Mouse (Mus musculus) embryonic facial prominence, embryonic 10.5 days (tissue): ENCODE data around the gene Ripk1. TPM values are rescaled to one million over a fixed set of nuclear protein-coding genes. Genes with fewer than 3 reads are reported as not detected.

Experiments
- DNase-seq: peaks from one replicate; pipeline ENCODE4 v3.0.0-alpha.2; 2017; ENCODE audit warnings: low spot score
- H3K27ac ChIP-seq: fragments of 300-500 bp; sonication (generic); replicated peaks from 2 replicates; pipeline ENCODE4 v1.5.1; 2016; ENCODE audit warnings: mild to moderate bottlenecking
- H3K27me3 ChIP-seq: fragments of 300-500 bp; sonication (generic); replicated peaks from 2 replicates; pipeline ENCODE4 v1.6.1; 2016; ENCODE audit warnings: low read depth, mild to moderate bottlenecking; ENCODE audit not compliant: poor library complexity, severe bottlenecking
- H3K36me3 ChIP-seq: fragments of 300-500 bp; sonication (generic); replicated peaks from 2 replicates; pipeline ENCODE4 v1.6.1; 2016; ENCODE audit warnings: mild to moderate bottlenecking, moderate library complexity
- H3K4me1 ChIP-seq: fragments of 300-500 bp; sonication (generic); 2 replicates; pipeline ENCODE4 v1.6.1; 2016
- H3K4me3 ChIP-seq: fragments of 300-500 bp; sonication (generic); 2 replicates; pipeline ENCODE4 v1.5.1; 2016; ENCODE audit warnings: mild to moderate bottlenecking, moderate library complexity
- H3K9me3 ChIP-seq: fragments of 300-500 bp; sonication (generic); 2 replicates; pipeline ENCODE4 v1.6.1; 2016; ENCODE audit warnings: mild to moderate bottlenecking
- WGBS: fragments of 180-500 bp; shearing (Covaris S2); methylation state at CpG from one replicate; pipeline ENCODE4 v1.1.7; 2016; 5-methylcytosine and 5-hydroxymethylcytosine counted together
- polyA plus RNA-seq: library from polyadenylated mRNA; unstranded; fragments of >200 nt; fragmentation: Nextera tagmentation; extraction: Ambion mirVana; gene quantifications from 2 replicates; pipeline ENCODE4 v1.2.1, GENCODE M21; 2016

The Ripk1 gene
- polyA plus RNA-seq, 1 experiment from 2014 or later, result 8.6 TPM

- Histone ChIP-seq H3K27ac (no peak overlapping the region), H3K36me3 (peaks cover 19% of the 10 kb centered on the region), H3K4me1 (peaks cover 3% of the 10 kb centered on the region; the same call in 1 of the 2 replicates), H3K4me3 (no peak overlapping the region), H3K27me3 (no peaks in the 10 kb centered on the region), H3K9me3 (no peaks in the 10 kb centered on the region)
- 68% methylated on average over 5 of the region's 5 CpGs for WGBS
- DNase-seq, result no peak
Observed at GRCm38 (mm10) chr13:34045511-34046249, 43.5 kb downstream of the Ripk1 start.

DNA sequence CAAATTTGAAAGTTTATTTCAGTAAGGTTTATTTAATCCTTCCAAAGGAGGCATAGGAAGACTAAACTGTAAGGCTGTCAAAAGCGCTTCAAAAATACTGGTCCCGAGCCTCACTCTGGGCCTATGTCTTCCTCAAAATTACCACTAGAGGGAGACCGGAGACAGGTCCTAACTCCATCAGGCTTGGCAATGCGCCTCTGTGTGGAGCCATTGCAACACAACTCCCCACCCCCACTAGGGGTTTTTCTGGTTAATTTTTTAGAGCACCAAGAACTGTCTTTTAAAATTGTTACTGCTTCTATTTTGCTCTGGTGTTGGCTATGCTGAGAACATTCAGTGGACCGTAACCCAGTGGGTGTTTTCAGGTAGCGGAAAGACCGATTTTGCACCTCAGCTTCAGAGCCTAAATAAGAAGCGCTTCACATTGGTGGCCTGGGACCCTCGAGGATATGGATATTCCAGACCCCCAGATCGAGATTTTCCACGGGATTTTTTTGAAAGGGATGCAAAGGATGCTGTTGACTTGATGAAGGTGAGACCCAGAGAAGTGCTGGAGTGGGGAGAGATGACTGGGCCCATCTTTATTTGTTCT lies 44.4 kb downstream of the Ripk1 start:
- peaks cover 22% of the 10 kb centered on the region for H3K36me3 ChIP-seq

DNA sequence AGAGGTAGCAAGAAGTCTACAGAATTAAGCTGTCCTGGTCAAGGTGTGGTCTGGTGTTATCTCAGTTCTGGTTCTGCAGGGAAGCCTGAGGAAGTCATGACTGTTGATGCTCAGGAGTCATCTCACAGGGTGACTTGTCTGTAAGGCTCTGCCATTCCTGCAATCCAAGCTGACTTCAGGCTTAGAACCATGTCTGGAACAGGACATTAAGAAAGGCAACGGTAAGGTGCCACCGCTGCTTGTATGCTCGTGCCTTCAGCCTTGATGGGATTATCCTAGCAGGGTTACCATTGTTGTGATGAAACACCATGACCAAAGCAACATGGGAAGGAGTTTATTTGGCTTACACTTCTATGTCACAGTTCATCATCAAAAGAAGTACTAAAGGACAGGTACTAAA lies 45.4 kb downstream of the Ripk1 start:
- WGBS, result 91% methylated on average over 3 of the region's 3 CpGs

More for the DNA sequence above, 44.4 kb downstream of the Ripk1 start:
- H3K4me3 ChIP-seq, result no peak overlapping the region
- H3K4me1 ChIP-seq, result peaks cover 3% of the 10 kb centered on the region; the same call in 1 of the 2 replicates
- DNase-seq, result peak; percentile 74
- 44% methylated on average over 11 of the region's 11 CpGs for WGBS
- H3K27ac ChIP-seq, result no peak overlapping the region
- H3K27me3 ChIP-seq, result no peaks in the 10 kb centered on the region
- H3K9me3 ChIP-seq, result no peaks in the 10 kb centered on the region

GRCm38 (mm10) chr13:34050479-34050878 lies 48.3 kb downstream of the Ripk1 start:
- no peak for DNase-seq
- peaks cover 35% of the 10 kb centered on the region for H3K36me3 ChIP-seq
- H3K27me3 ChIP-seq, result no peaks in the 10 kb centered on the region
- no peaks in the 10 kb centered on the region for H3K9me3 ChIP-seq
- H3K27ac ChIP-seq, result no peak overlapping the region
- no peaks in the 10 kb centered on the region for H3K4me1 ChIP-seq
- no peak overlapping the region for H3K4me3 ChIP-seq
- 91% methylated on average over 8 of the region's 8 CpGs for WGBS

More for the DNA sequence above, 45.4 kb downstream of the Ripk1 start:
- H3K4me1 ChIP-seq, result peaks cover 3% of the 10 kb centered on the region; the same call in 1 of the 2 replicates
- no peak overlapping the region for H3K4me3 ChIP-seq
- H3K36me3 ChIP-seq, result peaks cover 26% of the 10 kb centered on the region
- no peaks in the 10 kb centered on the region for H3K27me3 ChIP-seq
- H3K9me3 ChIP-seq, result no peaks in the 10 kb centered on the region
- H3K27ac ChIP-seq, result no peak overlapping the region
- DNase-seq, result no peak

GRCm38 (mm10) chr13:34051692-34052091 lies 49.5 kb downstream of the Ripk1 start:
- Histone ChIP-seq H3K4me3 (no peak overlapping the region), H3K9me3 (no peaks in the 10 kb centered on the region), H3K27ac (no peak overlapping the region), H3K36me3 (peaks cover 45% of the 10 kb centered on the region), H3K27me3 (no peaks in the 10 kb centered on the region), H3K4me1 (no peaks in the 10 kb centered on the region)
- no peak for DNase-seq
- WGBS, result 94% methylated on average over 3 of the region's 3 CpGs

DNA sequence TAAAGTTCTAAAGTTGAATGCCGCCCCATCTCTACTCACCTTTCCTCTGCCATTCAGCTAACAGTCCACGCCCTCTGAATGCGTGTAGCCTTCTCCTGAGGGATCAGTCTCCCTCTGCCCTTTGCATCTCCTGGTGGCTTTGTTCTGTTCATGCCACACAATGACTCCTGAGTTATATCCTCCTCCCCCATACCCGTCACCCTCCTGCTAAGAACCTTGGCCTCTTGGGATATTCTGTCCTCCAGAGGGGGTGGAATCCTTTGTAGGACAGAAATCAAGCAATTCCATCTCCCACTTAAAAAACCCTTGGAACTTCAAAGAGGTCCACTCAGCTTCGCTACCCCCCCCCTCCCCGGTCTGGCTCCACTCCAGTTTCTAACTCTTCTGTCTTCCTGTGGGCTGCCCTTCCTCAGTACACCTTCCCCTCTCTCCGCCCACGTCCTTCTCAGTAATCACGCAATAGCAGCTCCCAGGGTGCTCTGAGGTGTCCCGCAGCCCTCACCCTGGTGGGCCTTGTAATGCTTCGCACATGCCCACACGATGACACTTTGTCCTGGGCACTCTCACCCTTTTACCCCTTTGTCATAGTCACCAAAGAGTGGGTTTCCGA lies 51.6 kb downstream of the Ripk1 start:
- Histone ChIP-seq H3K27ac (no peak overlapping the region), H3K36me3 (peaks cover 50% of the 10 kb centered on the region), H3K9me3 (no peaks in the 10 kb centered on the region), H3K27me3 (no peaks in the 10 kb centered on the region), H3K4me1 (no peaks in the 10 kb centered on the region), H3K4me3 (no peak overlapping the region)
- no peak for DNase-seq
- WGBS, result 83% methylated on average over 13 of the region's 13 CpGs

- Histone ChIP-seq H3K27me3 (no peaks in the 10 kb centered on the region), H3K4me3 (no peak overlapping the region), H3K4me1 (no peaks in the 10 kb centered on the region), H3K9me3 (no peaks in the 10 kb centered on the region), H3K36me3 (peaks cover 50% of the 10 kb centered on the region), H3K27ac (no peak overlapping the region)
- WGBS, result 62% methylated on average over 4 of the region's 4 CpGs
- no peak for DNase-seq
Observed at GRCm38 (mm10) chr13:34054391-34054790, 52.2 kb downstream of the Ripk1 start.

- no peak overlapping the region for H3K4me3 ChIP-seq
- no peaks in the 10 kb centered on the region for H3K9me3 ChIP-seq
- 89% methylated on average over 3 of the region's 3 CpGs for WGBS
Observed at GRCm38 (mm10) chr13:34054983-34055382, 52.8 kb downstream of the Ripk1 start.

DNA sequence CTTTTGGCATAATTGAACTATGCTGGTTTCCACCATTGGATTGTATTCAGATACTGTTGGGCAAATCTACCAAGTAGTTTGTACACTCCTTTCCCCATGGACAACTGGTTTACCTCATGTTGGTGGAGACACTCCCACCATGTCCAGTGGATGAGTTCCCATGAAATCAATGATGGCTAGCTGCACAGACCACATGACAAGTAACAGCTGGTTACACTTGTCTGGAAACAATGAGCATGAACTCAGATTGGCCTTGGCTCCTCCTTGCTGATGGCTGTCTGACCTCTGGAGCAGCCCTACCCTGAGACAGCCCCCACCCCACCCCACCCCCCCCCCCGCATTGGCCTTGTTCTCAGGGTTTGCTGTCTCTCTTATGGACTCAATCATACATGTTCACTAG lies 55.1 kb downstream of the Ripk1 start:
- no peaks in the 10 kb centered on the region for H3K9me3 ChIP-seq
- H3K27me3 ChIP-seq, result no peaks in the 10 kb centered on the region
- no peaks in the 10 kb centered on the region for H3K4me1 ChIP-seq
- no peak overlapping the region for H3K4me3 ChIP-seq
- H3K27ac ChIP-seq, result no peak overlapping the region
- no peak for DNase-seq
- peaks cover 41% of the 10 kb centered on the region for H3K36me3 ChIP-seq
- WGBS, result 89% methylated on average over 1 of the region's 1 CpGs

More at GRCm38 (mm10) chr13:34054983-34055382, 52.8 kb downstream of the Ripk1 start:
- DNase-seq, result no peak
- H3K27me3 ChIP-seq, result no peaks in the 10 kb centered on the region
- H3K36me3 ChIP-seq, result peaks cover 48% of the 10 kb centered on the region
- no peaks in the 10 kb centered on the region for H3K4me1 ChIP-seq
- no peak overlapping the region for H3K27ac ChIP-seq

- WGBS, result 92% methylated on average over 9 of the region's 9 CpGs
- Histone ChIP-seq H3K27me3 (no peaks in the 10 kb centered on the region), H3K27ac (no peak overlapping the region), H3K4me3 (no peak overlapping the region), H3K4me1 (no peaks in the 10 kb centered on the region), H3K9me3 (no peaks in the 10 kb centered on the region), H3K36me3 (peaks cover 45% of the 10 kb centered on the region)
- no peak for DNase-seq
Observed at GRCm38 (mm10) chr13:34060061-34060460, 57.9 kb downstream of the Ripk1 start.

- DNase-seq, result no peak
- no peak overlapping the region for H3K4me3 ChIP-seq
- H3K27ac ChIP-seq, result no peak overlapping the region
- no peaks in the 10 kb centered on the region for H3K4me1 ChIP-seq
- no peaks in the 10 kb centered on the region for H3K27me3 ChIP-seq
- H3K9me3 ChIP-seq, result no peaks in the 10 kb centered on the region
- 88% methylated on average over 10 of the region's 10 CpGs for WGBS
- H3K36me3 ChIP-seq, result peaks cover 23% of the 10 kb centered on the region
Observed at GRCm38 (mm10) chr13:34062466-34062865, 60.3 kb downstream of the Ripk1 start.

- Histone ChIP-seq H3K4me3 (no peak overlapping the region), H3K27me3 (no peaks in the 10 kb centered on the region), H3K9me3 (no peaks in the 10 kb centered on the region), H3K27ac (no peak overlapping the region), H3K36me3 (peaks cover 8% of the 10 kb centered on the region), H3K4me1 (peaks cover 22% of the 10 kb centered on the region)
- DNase-seq, result no peak
- 64% methylated on average over 1 of the region's 1 CpGs for WGBS
Observed at GRCm38 (mm10) chr13:34066351-34066750, 64.2 kb downstream of the Ripk1 start.

GRCm38 (mm10) chr13:34070296-34070695 lies 68.1 kb downstream of the Ripk1 start:
- no peak overlapping the region for H3K4me3 ChIP-seq
- H3K4me1 ChIP-seq, result peaks cover 28% of the 10 kb centered on the region
- H3K27ac ChIP-seq, result no peak overlapping the region
- no peaks in the 10 kb centered on the region for H3K27me3 ChIP-seq
- 64% methylated on average over 4 of the region's 4 CpGs for WGBS
- peaks cover 6% of the 10 kb centered on the region for H3K36me3 ChIP-seq
- DNase-seq, result no peak
- H3K9me3 ChIP-seq, result no peaks in the 10 kb centered on the region
